Mouse (Mus musculus) adrenal gland, adult 2 months (tissue): ENCODE measurements around the gene Th. TPM values are rescaled to one million over a fixed set of nuclear protein-coding genes. Genes with fewer than 3 reads are reported as not detected.

Experiments used
- DNase-seq: peaks from one replicate; pipeline ENCODE4 v3.0.0; 2021
- long read RNA-seq: library from polyadenylated mRNA; stranded (forward); transcript quantifications from one replicate; pipeline ENCODE4 v2.0.0, GENCODE M21; 2021
- polyA plus RNA-seq: library from polyadenylated mRNA; depleted of rRNA; stranded (reverse); fragments of >200 nt; gene quantifications from 2 replicates; pipeline ENCODE4 v1.2.3, GENCODE M21; 2012; rRNA removed
- total RNA-seq, 2 experiments: library from RNA; stranded (reverse); gene quantifications; 2 replicates each; pipeline ENCODE4 v1.2.3; 2021

The Th gene
- total RNA-seq (1,000 to 10,000 TPM in 1 of 2 experiments, 100 to 1,000 TPM in 1; 531 to 1,365 TPM), polyA plus RNA-seq (447 and 488 TPM in 2 replicates)
- long read RNA-seq, transcript Th-201 (13 exons, 1,829 nt), result major isoform, 2,427 of 2,625 reads
- long read RNA-seq, partial matches to known transcripts, result 69 of 2,625 reads
- long read RNA-seq, other reads (novel, unspliced or antisense), result 129 of 2,625 reads

DNA sequence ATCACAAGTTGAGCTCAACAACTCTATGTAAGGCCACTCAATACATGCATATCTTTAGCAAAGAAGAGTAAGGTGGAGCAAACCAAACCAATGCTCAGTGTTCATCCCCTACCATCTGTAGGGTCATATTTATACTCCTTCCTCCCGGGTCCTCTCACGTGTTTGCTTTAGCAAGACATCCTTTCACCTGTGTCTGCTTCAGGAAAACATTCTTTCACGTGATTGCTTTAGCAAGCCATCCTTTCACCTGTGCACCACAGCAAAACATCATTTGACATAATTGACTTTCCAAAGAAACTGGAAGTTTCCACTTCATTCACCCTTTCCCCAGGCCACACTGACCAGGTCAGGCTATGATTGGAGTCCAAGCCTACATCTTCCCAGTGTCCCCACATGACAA, at the start of gene Th:
TSS of gene Th (minus strand) at position 101 of the 400 bp plus-strand sequence.
- DNase-seq, result no peak

DNA sequence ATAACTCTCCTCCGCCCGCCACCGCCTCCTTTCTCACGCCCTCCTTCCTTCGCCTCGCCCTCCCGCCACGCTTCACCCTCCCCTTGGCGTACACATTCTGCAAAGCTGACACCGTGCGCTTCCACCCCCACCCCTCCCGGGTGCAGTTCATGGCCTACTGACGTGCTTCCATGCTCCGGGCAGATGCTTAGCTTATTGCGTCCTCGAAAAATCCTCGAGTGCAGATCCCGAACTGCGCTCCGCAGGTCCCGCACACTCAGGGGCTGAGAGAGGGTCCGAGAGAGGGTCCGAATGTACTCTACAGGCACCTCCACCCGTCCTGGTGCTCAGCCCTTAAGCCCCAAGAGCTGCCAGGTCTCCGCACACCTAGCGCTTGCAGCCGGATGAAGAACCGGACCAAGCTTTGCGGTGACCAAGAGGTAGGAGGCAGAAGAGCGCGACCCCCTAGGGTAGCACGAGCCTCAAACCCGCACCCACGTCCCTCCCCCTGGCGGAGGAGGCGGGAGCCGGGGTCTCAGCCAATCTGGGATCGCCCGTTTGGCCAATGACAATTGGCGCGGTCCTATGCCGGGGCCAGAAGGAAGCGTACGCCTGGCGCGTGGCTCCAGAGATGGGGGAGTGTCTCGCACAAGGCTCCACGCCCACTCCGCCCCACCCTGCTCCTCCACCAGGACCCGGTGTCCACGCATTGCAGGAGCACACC, 38.0 kb upstream of the Th start, which contains the start of gene Ascl2:
TSS of gene Ascl2 (minus strand) at position 456 of the 703 bp plus-strand sequence.
- DNase-seq, result peak; percentile 56

DNA sequence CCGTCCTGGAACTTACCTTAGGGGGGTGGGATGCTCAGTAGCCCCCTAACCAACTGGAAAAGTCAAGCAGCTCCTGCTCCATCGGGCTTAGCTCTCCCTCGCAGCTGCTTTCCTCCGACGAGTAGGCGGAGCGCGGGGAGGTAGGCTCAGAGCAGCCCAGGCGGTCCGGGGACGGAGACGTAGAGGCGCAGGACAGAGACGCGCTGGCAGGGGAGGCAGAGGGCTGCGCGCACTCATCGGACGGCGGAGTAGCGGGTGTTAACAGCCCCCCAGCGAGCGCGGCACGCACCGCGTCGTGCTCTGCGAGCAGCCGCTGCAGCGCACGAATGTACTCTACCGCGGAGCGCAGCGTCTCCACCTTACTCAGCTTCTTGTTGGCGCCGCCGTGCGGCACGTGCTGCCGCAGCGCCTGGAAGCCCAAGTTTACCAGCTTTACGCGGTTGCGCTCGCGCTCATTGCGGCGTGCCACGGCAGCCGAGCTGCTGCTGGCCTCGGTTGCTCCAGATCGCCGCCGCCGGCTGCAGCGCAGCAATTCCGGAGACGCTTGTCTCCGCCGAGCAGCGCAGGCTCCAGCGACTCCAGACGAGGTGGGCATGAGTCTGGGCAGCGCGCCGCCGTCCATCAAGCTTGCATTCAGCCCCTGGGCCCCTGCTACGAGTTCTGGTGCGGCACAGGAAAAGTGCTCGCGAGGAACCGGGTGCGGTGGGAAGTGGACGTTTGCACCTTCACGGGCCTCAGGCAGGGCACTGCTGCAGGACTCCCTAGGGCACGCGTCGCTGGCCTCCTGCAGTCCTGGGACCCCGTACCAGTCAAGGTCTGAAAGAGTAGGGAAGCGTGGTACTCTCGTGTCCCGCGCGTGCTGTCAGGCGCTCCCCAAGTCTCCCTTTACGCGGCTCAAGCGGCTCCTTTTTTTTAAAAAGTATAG, 37.2 kb upstream of the Th start:
- DNase-seq, result peak; percentile 81

DNA sequence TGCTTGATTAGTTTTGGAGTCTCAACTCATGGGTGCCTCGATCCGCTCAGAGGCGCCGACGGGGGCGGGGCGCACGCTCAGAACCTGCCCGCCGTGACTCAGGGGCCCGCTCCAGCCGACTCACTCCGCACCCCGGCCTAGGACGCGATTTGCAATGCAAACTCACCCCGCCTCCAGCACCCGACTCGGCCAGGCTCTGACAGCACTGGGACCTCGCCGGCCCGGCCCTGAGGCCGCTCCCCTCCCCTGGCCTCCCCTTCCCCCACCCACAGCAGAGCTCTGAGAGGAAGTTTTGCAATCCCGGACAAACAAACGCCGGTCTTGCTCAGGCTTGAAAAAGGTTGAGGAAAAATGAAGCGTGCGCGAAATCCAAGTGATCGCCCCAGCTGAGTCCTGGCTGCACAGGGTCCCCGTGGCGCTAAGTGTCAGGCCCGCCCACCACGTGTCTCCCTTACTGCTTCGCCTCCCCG, 36.5 kb upstream of the Th start:
- peak; percentile 91 for DNase-seq

DNA sequence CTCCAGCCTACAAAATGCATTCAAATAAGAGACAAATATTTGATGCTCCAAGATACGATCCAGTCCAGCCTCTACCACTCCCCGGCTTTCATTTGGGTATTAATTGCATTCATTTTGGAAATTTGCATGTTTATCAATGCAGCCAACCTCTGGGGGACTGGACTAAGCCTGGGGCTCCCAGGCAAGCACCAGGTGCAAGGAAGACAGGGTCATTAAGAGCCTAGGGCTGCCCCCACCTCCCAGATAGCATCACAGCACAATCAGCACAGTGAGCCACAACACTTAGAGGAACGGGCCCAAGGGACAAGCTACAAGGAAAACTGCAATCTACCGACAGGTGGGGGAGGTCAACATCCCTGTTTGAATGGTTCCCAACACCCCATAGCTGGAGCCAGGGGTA, 28.8 kb upstream of the Th start:
- DNase-seq, result no peak

DNA sequence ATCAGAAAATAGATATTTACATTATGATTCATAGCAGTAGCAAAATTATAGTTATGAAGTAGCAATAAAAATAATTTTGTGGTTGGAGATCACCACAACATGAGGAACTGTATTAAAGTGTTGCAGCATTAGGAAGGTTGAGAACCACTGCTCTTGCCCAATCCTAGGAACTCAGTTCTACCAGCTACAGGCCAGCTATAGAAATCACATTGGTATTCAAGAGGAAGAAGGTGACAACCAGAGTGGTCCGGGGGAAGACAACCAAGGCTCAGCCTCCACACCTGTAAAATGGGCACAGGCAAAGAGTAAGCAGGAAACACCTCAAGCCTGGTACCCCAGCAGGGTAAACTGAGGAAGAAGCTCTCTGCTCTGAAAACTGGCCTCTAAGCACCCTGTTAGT, 27.9 kb upstream of the Th start:
- DNase-seq, result no peak

DNA sequence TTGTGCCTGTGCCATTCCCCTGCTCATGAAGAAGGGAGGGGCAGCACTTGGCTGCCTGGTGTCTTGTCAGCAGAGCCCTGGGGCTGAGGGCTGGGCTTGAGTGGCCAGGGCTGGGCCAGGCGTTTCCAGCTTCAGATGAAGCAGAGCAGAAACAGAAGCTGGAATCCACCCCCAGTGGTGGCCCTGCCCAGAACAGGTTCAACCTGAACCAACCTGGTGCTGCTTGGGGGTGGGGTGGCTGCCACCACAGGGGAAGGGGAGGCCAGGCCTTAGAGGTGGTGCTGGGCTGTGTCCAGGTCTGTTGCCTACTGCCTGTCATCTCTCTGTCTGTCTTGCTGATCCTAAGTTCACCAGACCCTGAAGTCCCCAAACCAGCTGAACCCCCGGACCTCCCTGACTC, 25.1 kb upstream of the Th start:
- no peak for DNase-seq

DNA sequence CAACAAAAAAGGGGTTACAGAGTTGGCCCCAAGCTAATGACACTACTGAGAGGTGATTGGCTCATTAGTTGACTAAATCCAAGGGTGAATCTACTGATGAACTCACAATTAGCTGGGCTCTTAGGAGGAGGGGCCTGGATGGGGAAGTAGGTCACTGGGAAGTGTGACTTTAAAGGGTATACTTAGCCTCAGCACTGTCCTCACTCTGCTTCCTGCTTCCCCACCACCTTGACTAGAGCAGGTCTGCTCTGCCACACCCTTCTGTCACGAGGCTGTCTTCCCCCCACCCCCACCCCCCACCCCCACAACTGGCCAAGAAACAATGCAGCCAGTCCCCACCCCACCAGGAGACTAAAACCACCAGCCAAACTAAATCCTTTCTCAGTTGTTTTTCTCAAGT, 18.6 kb upstream of the Th start:
- DNase-seq, result no peak

DNA sequence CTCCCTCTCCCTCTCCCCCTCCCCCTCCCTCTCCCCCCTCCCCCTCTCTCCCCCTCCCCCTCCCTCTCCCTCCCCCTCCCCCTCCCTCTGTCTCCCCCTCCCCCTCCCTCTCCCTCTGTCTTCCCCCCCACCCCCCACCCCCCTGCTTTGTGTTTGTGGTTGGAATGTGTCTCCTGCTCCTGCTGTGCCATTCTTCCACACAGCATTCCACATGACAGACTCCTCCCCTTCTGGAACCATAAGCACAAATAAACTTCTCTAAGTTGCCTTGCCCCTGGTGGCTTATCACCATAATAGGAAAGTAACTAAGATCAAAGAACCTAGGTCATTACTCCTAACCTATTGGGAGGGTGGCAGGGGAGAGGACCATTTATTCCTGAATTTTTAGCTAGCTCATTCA, 6.7 kb upstream of the Th start:
- DNase-seq, result no peak

DNA sequence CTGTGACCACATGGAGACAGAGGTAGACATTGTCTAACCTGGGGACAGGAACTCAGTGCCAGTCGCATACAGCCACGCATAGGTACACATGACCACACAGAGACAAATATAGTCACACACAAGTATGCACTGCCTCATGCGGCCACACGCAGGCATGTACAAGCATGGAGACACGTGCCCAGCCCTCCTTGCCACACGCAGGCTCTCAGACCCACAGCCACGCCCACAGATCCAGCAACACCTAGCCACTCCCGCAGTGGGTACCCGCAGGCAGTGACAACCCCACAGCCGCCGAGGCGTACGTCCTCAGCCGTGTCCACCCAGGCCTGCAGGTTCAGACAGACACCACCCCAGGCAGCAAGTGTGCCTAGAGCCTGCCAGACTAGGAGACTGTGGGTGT, 4.8 kb upstream of the Th start:
- no peak for DNase-seq

DNA sequence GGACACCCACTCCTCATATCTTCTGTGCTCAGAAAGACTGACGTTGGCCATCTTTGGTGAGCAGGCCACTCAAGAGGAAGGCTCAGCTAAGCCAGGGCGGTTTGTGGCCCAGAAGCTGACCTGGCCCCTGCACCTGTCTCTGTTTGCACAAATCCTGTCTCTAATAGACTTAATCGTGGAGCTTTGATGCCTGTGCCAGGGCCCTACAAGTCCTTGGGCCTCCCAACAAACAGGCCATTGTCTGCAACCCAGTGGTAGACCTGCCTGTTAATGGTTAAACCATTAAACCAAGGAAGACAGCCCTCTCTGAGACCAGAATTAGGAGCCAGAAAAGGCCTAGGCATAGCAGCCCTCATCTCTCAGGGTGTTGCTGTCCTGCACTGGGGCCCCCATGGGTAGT, 1.5 kb upstream of the Th start:
- no peak for DNase-seq

DNA sequence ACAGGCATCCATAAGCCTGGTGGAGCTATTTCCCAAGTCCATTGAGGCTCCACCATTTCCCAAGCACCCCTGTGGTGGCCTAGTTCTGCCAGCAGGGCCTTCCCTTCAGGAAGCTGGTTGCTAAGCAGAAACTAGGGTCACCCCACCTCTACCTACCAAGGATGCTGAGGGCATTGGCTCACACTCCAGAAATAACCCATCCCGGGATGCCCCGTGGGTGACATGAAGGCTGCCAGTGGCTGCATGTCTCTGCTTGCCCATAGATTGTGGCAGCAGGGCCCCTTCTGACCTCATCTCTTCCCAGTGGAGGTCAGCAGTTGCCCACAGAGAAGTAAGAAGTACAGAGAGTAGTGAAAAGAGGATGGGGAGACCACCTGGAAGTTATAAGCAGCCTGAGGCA, 1.4 kb downstream of the Th start:
- no peak for DNase-seq

DNA sequence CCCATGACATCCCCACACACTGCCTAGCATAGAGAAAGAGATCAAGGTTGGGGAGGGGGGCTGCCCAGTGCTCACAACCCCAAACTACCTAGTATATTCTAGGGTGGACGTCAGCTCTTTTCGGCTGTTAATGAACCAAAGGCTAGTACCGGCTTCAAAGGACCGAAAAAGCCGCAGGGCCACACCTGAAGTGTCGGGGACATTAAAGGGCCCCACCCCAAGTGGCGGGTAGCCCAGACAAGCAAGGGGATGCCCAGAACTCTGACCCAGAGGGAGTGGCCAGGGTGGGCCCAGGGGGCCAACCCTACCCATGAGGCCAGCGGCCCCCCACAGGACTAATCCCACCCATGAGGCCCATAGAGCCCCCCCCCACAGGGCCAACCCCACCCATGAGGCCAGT, 3.6 kb downstream of the Th start:
- DNase-seq, result no peak

DNA sequence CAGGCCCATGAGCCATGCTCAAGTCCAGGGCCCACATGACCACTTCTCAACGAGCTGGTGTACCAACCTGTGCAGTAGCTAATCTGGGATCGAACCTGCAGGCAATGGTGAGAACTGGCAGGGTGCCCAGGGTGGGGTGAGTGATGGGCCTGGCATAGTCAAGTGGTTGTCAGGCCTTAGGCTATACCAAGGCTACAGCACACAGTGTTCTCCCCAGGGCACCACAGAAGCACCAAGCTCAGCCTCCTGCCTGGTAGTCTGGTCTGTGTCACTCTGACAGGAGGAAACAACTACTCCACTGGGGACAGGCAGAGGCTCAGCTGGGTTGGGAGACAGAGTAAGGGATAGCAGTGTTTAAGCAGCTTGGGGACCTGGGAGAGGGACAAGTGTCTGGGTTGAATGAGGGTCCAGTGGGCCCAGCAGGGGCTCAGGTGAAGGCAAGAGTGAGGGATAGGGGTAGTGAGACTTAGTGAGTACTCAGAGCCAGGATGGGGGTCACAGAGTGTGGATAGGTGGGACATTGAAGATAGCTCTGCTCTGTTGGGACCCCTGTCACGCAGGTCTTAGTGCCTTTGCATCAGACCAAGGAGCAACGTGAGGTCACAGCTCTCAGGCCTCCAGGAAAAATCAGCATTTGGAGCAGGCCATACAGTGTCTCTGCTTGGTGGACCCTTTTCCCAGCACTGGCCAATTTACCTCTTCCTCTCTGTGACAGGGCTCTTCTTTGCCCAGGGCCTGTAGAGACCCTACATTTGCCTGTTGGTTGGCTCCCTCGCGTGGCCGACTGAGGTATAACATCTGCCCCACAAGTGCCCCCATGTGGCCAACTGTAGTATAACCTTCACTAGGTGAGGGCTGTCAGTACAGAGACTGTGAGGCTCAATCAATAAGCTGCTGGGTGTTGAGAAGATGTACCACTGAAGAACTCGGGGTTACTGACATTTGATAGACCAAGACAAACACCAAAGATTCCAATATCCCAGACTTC, 12.0 kb downstream of the Th start:
- peak; percentile 85 for DNase-seq

DNA sequence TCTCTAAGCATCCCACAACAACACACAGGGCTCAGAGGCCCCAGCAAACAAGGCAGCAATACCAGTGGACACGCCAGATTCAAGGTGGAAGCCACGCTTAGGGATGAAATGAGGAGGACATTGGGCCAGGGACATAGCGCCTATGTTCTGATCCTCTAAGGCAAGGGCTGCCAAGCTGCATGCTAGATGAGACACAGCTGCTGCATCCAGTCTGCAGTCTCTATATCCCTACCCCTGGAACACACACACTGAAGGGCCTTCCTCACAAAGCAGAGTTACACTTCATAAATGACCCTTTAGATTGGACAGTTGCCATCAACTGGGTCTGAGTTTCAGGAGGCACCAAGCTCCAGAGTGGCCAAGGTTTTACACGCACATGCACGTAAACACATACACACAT, 13.3 kb downstream of the Th start:
- no peak for DNase-seq

DNA sequence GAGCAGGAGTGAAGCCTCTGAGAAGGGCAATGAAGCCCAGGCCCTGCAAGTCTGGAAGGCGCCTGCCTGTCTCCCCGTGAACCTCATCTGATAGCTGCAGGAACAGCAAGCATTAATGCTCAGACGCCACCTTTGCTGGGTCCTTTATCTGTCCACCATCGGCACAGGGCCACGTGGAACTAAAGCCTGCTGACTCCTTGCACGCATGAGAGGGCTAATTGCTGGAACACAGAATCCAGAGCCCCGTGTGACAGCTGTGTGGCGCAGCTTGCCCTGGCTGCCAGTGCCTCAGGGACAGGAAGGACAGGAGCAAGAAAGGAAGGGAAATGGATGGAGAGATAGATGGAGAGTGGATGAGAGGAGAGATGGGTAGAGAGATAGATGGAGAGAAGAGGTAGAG, 14.8 kb downstream of the Th start:
- DNase-seq, result no peak

DNA sequence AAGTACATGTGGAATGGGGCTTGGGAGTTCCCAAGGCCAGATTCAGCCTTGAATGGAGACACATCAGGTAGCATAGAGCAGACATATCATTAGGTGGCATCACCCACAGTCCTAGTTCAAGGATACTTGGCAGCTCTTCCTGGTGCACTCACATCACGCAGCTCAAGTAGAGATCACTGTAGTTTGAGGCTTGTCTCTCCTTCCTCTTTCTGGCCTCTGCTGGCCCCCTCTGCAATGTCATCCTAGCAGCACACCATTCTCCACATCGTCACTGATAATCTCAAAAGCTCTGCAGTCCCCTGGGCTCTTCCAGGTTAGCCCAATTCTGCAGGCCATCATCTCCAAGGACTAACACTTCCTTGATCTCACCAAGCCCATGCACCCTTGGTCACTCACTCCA, 19.2 kb downstream of the Th start:
- no peak for DNase-seq

DNA sequence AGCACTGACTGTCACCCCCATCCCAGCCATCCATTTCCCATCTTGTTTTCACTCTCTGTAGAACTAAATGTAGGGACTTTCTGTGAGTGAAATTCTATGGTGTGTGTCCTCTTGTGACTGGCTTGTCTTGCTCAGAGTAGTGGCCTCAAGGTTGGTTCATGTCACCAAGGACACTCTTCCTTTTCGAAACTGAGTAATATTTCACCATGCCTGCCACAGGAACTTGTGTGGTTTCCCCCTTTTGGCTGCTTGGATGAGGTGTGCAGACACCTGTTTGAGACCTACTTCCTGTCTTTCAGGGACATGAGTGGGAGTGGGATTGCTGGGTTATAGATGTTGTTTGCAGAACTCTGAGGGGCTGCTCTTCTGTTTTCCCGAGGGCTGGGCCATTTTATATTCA, 20.8 kb downstream of the Th start:
- DNase-seq, result no peak

DNA sequence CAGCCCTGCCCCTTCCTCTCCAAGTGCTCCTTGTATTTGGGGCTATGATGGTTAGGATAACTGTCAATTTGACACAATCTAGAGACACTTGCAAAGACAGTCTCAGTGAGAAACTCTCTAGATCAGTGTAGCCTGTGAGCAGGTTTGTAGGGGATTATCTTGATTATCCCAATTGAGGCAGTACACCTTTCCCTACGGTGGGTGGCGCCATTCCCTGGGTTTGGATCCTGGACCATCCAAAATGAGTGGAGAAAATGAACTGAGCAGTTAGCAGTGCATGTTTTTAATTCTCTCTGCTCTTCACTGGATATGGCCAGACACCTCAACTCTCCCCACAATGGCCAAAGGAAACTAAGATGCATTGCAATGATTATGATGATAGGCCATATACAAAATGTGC, 21.3 kb downstream of the Th start:
- no peak for DNase-seq

DNA sequence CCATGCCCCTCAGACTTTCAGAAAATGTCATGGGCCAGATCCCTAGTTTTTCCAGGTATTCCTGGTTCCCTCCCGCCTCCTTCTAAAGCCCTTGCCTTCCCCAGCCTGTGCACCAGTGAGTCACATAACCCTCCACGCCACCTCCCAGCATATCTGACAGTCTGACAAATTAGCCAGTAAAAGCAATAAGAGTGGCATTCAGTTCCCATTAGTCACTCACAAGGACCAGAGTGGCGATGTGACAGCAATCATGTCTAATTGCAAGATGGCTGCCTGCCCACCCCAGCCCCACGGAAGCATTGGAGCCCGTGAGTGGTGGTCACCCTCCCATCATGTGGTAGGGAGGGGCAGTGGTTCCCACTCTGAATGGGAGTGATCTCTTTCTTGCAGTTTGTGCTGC, 25.3 kb downstream of the Th start:
- peak; percentile 64 for DNase-seq

DNA sequence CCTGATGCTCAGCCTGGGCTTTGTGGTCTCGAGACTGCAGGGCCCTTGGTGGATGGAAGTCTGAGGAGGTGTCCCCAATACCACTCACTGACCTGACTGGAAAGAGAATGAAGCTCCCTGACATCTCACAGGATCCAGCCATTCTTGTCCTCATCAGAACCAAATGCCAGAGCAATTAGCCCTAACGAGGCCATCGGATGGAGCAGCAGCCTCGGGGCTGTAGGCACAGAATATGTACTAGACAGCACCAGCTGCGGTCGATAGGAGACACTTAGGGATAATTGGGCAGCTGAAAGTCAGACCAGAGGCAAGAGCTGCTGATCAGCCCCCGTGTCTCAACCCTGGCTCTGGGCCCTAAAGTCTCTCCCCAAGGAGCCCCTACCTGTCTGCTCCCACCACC, 26.6 kb downstream of the Th start:
- DNase-seq, result no peak

DNA sequence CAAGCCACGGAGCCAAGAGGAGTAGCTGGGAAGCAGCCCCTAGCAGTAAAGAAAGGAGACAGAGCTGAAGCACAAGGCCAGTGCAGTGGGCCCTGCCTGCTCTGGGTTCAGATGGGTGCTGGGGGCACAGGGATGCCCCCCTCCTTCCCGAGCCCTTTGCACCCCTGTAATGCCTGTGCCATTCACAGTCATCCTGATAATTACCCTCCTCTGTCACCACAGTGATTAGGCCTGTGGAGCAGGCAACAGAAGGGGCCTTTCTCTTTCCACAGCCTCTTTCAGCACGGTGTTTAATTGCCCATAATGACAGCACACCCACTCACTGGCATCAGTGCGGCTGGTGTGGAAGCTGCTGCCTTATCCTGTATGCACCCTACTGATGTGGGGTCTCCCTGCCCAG, 28.0 kb downstream of the Th start:
- no peak for DNase-seq
